Mouse (Mus musculus): ENCODE data around the gene Ago4.

GRCm38 (mm10) chr4:126563798-126564197 is 30.5 kb upstream of the Ago4 start:
- TF ChIP-seq CTCF (IDR thresholded peaks at IDR 0.05; ENCODE audit: low read depth): no peak
- TF ChIP-seq EP300 (IDR thresholded peaks at IDR 0.05; ENCODE audit: low read depth): no peak

Measured in liver, postnatal 0 days (tissue).